Mouse (Mus musculus): ENCODE data around the gene 2210408I21Rik. TPM values are rescaled to one million over a fixed set of nuclear protein-coding genes. Genes with fewer than 3 reads are reported as not detected.
"Not testable (repeated sequence)": the region's sequence is repeated elsewhere in the genome, so short reads cannot be mapped to it uniquely, and the experiment has no call there.

2210408I21Rik gene
- 10.4 and 13.2 TPM in 2 replicates for polyA plus RNA-seq (2016; fragmentation: Nextera tagmentation; extraction: Ambion mirVana)

DNA sequence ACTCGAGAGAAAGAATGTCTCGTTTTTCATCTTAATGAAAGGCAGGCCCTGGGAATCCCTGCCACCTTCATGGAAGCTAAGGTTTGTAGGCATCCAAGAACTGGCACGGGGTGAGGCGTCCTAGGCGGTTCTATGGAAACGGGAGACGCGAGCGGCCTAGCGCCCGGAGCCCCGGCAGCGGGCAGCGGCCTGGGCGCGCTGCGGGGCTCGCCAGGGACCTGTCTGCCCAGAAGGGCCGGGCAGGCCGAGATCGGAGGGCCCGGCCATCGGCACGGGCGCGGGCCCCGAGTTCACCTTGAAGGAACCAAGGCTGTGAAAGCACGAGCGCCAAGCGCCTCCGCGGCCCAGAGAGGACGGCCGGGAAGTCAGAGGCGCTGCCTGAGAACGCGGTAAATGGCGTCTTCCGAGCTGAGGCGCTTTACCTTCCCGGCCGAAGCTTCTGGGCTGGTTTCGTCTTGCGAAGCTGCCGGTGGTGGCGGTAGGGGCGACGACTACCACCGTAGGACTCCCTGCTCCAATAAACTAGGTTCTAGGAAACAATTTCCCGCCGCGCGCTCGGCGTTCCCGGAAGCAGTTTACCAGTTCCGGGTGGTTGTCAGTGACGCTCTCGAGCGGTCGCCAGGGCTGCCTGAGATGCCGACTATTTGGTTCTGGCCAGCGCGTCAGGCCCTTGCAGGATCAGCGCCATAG lies at the start of gene 2210408I21Rik, which contains the start of gene Slf1:
2210408I21Rik (plus strand) TSS at position 610 of the 690 bp plus-strand sequence.
Slf1 (minus strand) TSS at position 543 of the 690 bp plus-strand sequence.
- Histone ChIP-seq H3K9ac (peak within 1 kb of the TSS; percentile 87), H3K36me3 (replicated peaks) (no peaks in the 10 kb centered on the region), H3K9me3 (no peaks in the 10 kb centered on the region), H3K4me2 (peak within 1 kb of the TSS; percentile 61), H3K27me3 (no peaks in the 10 kb centered on the region), H3K4me3 (replicated peaks) (peak within 1 kb of the TSS; percentile 86), H3K27ac (peak within 1 kb of the TSS; percentile 95), H3K4me1 (peaks cover 5% of the 10 kb centered on the region; the same call in 1 of the 2 replicates)
- under 1% methylated on average over 65 of the region's 65 CpGs for WGBS
- peak; percentile 98 for ATAC-seq (ENCODE audit: low FRiP score)

GRCm38 (mm10) chr13:77092876-77093275 lies 42.5 kb upstream of the 2210408I21Rik start:
- ATAC-seq (ENCODE audit: low FRiP score); H3K4me1 ChIP-seq; H3K4me2 ChIP-seq; H3K9ac ChIP-seq; H3K27ac ChIP-seq; H3K9me3 ChIP-seq; H3K4me3 ChIP-seq (replicated peaks); H3K27me3 ChIP-seq: not testable (repeated sequence)
- WGBS: 88% methylated on average over 1 of the region's 1 CpGs
- peaks cover 27% of the 10 kb centered on the region for H3K36me3 ChIP-seq (replicated peaks)

DNA sequence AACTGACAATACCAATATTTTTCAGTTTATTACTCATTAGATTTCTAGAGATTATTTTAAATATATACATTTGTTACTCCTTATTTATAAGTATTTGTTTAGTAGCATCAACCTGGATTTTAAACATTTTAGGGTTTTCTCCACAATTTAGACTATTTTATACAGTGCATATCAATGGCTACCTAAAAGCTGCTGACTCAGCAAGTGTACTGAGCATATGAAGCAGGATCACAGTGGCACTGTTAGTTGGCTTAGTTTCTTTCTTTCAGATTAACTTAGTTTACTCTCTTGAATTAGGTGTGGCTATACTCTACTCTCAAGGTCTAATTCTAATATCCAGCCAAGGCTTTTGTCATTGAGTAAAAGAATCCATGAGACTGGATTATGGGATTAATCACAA lies 27.6 kb upstream of the 2210408I21Rik start:
- no peak for ATAC-seq (ENCODE audit: low FRiP score)
- Histone ChIP-seq H3K9ac (no peak overlapping the region), H3K27ac (no peak overlapping the region), H3K4me2 (no peak overlapping the region), H3K27me3 (no peaks in the 10 kb centered on the region), H3K36me3 (replicated peaks) (peaks cover 7% of the 10 kb centered on the region), H3K4me1 (no peaks in the 10 kb centered on the region), H3K4me3 (replicated peaks) (no peak overlapping the region), H3K9me3 (no peaks in the 10 kb centered on the region)

DNA sequence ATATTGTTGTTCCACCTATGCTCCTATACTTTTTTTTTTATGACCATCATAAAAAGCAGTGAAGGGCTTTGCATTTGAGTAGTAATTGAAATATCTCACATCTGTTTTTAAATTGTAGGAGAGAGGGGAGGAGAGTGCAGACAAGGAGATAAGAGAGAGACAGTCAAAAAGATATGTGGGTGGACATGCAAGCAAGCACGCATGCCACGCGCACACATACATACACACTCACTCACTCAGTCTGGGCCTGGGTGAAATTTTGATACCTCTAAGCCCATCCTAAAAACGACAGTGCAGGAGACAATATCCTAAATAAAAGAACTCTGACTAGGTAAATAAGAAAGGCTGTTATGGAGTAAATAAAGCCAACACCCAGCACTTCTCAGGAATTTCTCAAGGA lies 16.6 kb upstream of the 2210408I21Rik start:
- Histone ChIP-seq H3K4me2 (no peak overlapping the region), H3K9me3 (no peaks in the 10 kb centered on the region), H3K27ac (no peak overlapping the region), H3K27me3 (no peaks in the 10 kb centered on the region), H3K4me3 (replicated peaks) (no peak overlapping the region), H3K4me1 (no peaks in the 10 kb centered on the region), H3K9ac (no peak overlapping the region), H3K36me3 (replicated peaks) (peaks cover 2% of the 10 kb centered on the region; the same call in 1 of the 2 replicates)
- ATAC-seq (ENCODE audit: low FRiP score): no peak
- WGBS: 95% methylated on average over 4 of the region's 4 CpGs

DNA sequence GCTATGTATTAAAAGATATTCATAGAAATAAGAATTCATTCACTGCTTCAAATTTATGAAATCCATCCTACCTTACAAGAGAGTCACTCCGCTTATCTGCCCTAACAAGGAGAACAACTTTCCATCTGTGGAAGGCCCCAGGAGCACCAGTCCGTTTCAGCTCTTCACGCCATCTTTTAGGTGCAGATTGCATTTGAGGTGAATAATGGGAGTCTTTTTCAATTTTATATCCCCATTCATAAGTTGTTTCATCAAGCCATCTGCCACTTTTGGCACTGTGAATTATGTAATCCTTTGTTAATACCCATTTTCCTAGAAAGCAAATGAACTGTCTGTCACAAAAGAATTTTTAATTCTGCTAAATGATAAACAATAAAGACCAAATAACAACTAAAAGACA lies 10.2 kb upstream of the 2210408I21Rik start:
- H3K9me3 ChIP-seq: no peaks in the 10 kb centered on the region
- no peak overlapping the region for H3K4me2 ChIP-seq
- 80% methylated on average over 3 of the region's 3 CpGs for WGBS
- H3K4me1 ChIP-seq: no peaks in the 10 kb centered on the region
- H3K4me3 ChIP-seq (replicated peaks): no peak overlapping the region
- H3K27me3 ChIP-seq: no peaks in the 10 kb centered on the region
- H3K9ac ChIP-seq: no peak overlapping the region
- peaks cover 9% of the 10 kb centered on the region for H3K36me3 ChIP-seq (replicated peaks)
- H3K27ac ChIP-seq: no peak overlapping the region
- ATAC-seq (ENCODE audit: low FRiP score): no peak

- 95% methylated on average over 2 of the region's 2 CpGs for WGBS
Observed at GRCm38 (mm10) chr13:77128240-77128639, 7.1 kb upstream of the 2210408I21Rik start.

GRCm38 (mm10) chr13:77131132-77131531 lies 4.2 kb upstream of the 2210408I21Rik start:
- Histone ChIP-seq H3K9me3 (no peaks in the 10 kb centered on the region), H3K36me3 (replicated peaks) (no peaks in the 10 kb centered on the region), H3K9ac (no peak overlapping the region), H3K4me2 (no peak overlapping the region), H3K27ac (no peak overlapping the region), H3K4me3 (replicated peaks) (no peak overlapping the region), H3K4me1 (peaks cover under 1% of the 10 kb centered on the region; the same call in 1 of the 2 replicates), H3K27me3 (no peaks in the 10 kb centered on the region)
- ATAC-seq (ENCODE audit: low FRiP score): no peak
- WGBS: 90% methylated on average over 2 of the region's 2 CpGs

More at GRCm38 (mm10) chr13:77128240-77128639, 7.1 kb upstream of the 2210408I21Rik start:
- Histone ChIP-seq H3K9me3 (no peaks in the 10 kb centered on the region), H3K4me3 (replicated peaks) (no peak overlapping the region), H3K36me3 (replicated peaks) (peaks cover 7% of the 10 kb centered on the region; the same call in 1 of the 2 replicates), H3K27me3 (no peaks in the 10 kb centered on the region), H3K4me2 (no peak overlapping the region), H3K4me1 (no peaks in the 10 kb centered on the region), H3K9ac (no peak overlapping the region), H3K27ac (no peak overlapping the region)
- ATAC-seq (ENCODE audit: low FRiP score): no peak

DNA sequence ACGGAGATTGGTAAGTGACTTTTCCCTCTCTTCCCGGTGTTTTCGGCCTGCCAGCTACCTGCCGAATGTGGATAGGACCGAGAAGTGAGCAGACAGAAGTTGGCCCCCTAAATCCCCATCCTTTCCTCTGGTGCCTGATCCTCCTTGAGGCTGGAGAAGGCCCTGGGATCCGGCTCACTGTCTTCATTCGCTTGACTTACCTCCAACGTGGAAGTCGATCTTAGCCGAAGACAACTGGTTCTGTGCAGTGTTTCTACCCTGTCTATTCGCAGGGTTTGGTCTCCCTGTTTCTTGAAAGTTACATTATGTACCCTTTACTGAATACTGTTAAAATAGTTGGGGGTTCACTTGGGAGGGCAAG lies 261 bp downstream of the 2210408I21Rik start:
- H3K27ac ChIP-seq: peak overlapping the region; percentile 95; the same call in 1 of the 2 replicates
- peak overlapping the region; percentile 61 for H3K4me2 ChIP-seq
- WGBS: under 1% methylated on average over 11 of the region's 11 CpGs
- peak; percentile 78 for ATAC-seq (ENCODE audit: low FRiP score)
- no peaks in the 10 kb centered on the region for H3K27me3 ChIP-seq
- peak overlapping the region; percentile 86 for H3K4me3 ChIP-seq (replicated peaks)
- peak overlapping the region; percentile 87 for H3K9ac ChIP-seq
- no peaks in the 10 kb centered on the region for H3K36me3 ChIP-seq (replicated peaks)
- no peaks in the 10 kb centered on the region for H3K9me3 ChIP-seq
- H3K4me1 ChIP-seq: peaks cover 5% of the 10 kb centered on the region; the same call in 1 of the 2 replicates

DNA sequence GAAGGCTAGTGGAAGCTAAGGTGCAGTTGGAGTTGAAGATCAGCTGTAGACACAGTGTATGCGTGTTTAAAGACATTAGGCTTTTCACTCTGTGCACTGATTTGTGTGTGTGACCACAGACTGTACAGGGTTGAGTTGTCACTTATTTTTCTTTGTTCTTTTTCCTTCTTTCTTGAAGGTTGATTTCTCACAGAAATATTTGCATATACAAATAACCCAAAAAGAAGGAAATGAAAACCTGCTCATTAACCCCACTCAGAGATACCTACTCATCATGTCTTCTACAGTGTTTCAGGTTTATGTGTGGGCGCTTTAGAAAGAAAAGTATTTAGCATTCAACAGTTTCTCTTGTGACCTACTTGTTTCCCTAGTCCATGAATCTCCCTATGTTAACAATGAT lies 5.5 kb downstream of the 2210408I21Rik start:
- 86% methylated on average over 2 of the region's 2 CpGs for WGBS
- Histone ChIP-seq H3K4me3 (replicated peaks) (no peak overlapping the region), H3K9me3 (no peaks in the 10 kb centered on the region), H3K9ac (no peak overlapping the region), H3K4me2 (no peak overlapping the region), H3K27me3 (no peaks in the 10 kb centered on the region), H3K36me3 (replicated peaks) (no peaks in the 10 kb centered on the region), H3K4me1 (peaks cover 5% of the 10 kb centered on the region; the same call in 1 of the 2 replicates), H3K27ac (no peak overlapping the region)
- no peak for ATAC-seq (ENCODE audit: low FRiP score)

GRCm38 (mm10) chr13:77177931-77178330 lies 42.6 kb downstream of the 2210408I21Rik start:
- H3K4me2 ChIP-seq: no peak overlapping the region
- no peak overlapping the region for H3K27ac ChIP-seq
- H3K4me3 ChIP-seq (replicated peaks): no peak overlapping the region
- no peaks in the 10 kb centered on the region; the same call in 1 of the 2 replicates for H3K36me3 ChIP-seq (replicated peaks)
- no peak for ATAC-seq (ENCODE audit: low FRiP score)
- H3K27me3 ChIP-seq: no peaks in the 10 kb centered on the region
- no peak overlapping the region for H3K9ac ChIP-seq
- no peaks in the 10 kb centered on the region for H3K9me3 ChIP-seq
- H3K4me1 ChIP-seq: no peaks in the 10 kb centered on the region

DNA sequence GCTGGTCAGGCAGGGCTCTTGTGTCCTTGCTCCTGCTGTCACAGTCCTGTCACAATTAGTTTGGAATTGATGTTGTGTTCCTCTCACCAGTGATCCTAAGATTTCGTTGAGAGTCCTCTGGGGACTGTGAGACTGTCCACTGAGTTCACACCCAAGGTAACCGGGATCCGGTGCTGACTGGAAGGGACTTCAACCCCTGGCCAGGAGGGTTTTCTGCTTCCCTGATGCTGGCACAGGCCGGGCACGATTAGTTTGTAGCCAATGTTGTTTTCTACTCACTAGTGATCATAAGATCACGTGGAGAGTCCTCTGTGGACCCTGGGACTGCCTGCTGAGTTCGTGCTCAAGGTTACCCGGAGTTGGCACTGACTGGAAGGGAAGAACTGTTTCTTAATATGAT lies 55.3 kb downstream of the 2210408I21Rik start:
- Histone ChIP-seq H3K27me3 (no peaks in the 10 kb centered on the region), H3K9ac (no peak overlapping the region), H3K27ac (no peak overlapping the region), H3K4me3 (replicated peaks) (no peak overlapping the region), H3K4me2 (no peak overlapping the region), H3K36me3 (replicated peaks) (no peaks in the 10 kb centered on the region), H3K9me3 (no peaks in the 10 kb centered on the region), H3K4me1 (no peaks in the 10 kb centered on the region)
- WGBS: 94% methylated on average over 8 of the region's 8 CpGs
- no peak for ATAC-seq (ENCODE audit: low FRiP score)

DNA sequence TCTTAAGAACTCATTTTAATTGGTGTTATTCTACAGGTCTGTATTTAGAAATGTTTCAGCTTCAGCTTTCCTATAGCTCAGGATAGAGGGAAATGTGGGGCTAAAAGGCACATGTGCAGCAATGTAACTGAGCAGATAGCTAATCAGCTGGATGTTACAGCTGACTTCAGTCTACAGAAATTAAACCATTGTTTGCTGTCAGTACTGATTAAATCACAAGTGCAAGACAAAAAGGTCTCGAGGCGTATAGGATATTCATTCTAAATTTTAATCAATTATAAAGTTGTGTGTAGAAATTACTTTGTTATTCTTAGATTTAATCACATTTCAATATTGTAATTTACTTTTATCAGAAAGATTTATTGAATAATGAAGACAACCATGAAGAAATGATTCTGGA lies 56.9 kb downstream of the 2210408I21Rik start:
- Histone ChIP-seq H3K9me3 (no peaks in the 10 kb centered on the region), H3K27me3 (no peaks in the 10 kb centered on the region), H3K4me3 (replicated peaks) (no peak overlapping the region), H3K4me2 (no peak overlapping the region), H3K27ac (no peak overlapping the region), H3K36me3 (replicated peaks) (no peaks in the 10 kb centered on the region), H3K4me1 (no peaks in the 10 kb centered on the region), H3K9ac (no peak overlapping the region)
- ATAC-seq (ENCODE audit: low FRiP score): no peak
- 80% methylated on average over 2 of the region's 2 CpGs for WGBS
